Mouse (Mus musculus): Measurements from ENCODE around the gene Cipc. TPM values are rescaled to one million over a fixed set of nuclear protein-coding genes. Genes with fewer than 3 reads are reported as not detected.

Cipc gene
- polyA plus RNA-seq, 1 experiment from 2014 or later = 45.4 TPM

DNA sequence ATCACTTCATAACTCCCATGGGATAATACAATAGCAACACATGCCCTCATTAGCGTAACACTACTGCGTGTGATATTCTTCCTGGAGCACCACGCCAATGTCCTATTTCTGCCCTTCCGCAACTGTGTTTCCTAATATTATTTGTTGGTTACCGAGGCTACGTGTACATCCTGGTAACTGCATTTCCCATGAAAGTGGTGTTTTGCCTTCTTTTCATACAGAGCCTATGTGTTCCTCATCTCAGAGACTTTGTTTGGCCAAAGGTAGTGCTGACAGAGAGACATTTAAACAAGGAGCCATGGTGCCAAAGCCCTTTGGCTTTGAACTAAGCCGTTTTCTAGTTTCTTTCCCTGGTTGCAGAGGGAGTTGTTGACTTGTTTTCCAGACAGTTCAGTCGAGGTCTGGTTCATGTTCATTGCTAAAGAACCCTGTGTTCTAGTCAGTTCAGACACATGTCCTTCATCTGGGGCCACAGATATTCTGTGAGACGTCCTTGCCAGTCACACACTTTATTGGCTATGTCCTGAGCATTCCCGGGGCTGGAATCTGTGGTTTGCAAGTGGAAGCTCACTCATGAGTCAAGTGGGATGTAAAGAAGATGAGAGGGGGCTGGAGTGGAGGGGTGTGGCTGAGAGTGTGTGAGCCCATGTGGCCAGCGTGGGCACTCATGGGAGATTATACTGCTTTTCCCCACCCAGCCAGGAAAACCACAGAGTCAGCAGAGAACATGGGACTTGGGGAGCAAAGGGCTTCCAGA, 10.1 kb upstream of the Cipc start:
- Histone ChIP-seq H3K27ac (no peak overlapping the region), H3K4me2 (no peak overlapping the region), H3K9ac (no peak overlapping the region), H3K36me3 (no peaks in the 10 kb centered on the region), H3K4me3 (no peak overlapping the region), H3K9me3 (no peaks in the 10 kb centered on the region), H3K4me1 (replicated peaks) (peaks cover 27% of the 10 kb centered on the region), H3K27me3 (no peaks in the 10 kb centered on the region)
- no peak for ATAC-seq (ENCODE audit: low FRiP score)
- 85% methylated on average over 11 of the region's 11 CpGs for WGBS

DNA sequence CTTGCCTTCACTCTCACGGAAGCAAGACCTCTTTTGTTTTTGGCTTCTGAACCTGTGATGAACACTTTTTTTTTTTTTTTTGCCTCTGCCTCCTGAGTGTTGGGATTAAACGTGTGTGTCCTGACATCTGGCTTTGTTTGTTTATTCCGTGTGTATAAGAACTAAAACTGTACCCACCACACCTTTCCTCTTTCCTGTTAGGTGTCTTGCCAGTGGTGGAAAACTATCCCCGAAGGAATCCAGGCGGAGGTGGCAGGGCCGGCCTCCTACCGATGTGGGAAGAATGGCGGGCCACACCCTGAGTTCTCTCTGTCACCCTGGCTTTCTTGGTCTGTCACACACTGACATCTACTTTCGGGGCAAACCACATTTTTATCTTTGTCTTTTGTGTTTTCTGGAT, 8.3 kb upstream of the Cipc start:
- no peak for ATAC-seq (ENCODE audit: low FRiP score)
- Histone ChIP-seq H3K9me3 (no peaks in the 10 kb centered on the region), H3K4me3 (no peak overlapping the region), H3K9ac (no peak overlapping the region), H3K4me1 (replicated peaks) (peaks cover 31% of the 10 kb centered on the region), H3K27ac (no peak overlapping the region), H3K36me3 (no peaks in the 10 kb centered on the region), H3K27me3 (no peaks in the 10 kb centered on the region), H3K4me2 (no peak overlapping the region)
- 72% methylated on average over 9 of the region's 9 CpGs for WGBS

DNA sequence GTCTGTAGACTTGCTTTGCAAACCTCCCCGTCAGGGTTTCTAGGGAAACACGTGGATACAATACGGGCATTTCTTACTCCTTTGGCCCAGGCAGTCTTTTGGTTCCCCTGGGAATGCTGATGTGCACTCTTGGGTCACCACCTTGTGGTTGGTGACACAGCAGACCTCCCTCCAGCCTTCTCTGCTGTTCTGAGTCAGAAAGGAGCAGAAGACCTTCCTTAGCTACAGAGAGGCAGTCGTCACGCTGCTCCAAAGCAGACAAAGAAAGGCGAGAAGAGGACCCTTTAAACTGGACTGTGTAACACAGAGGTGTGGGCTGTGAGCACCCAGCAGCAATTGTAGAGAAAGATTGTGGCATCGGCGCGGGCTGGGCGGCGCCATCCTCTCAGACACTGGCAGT, 5.7 kb upstream of the Cipc start:
- 0 out of 2 replicates have a peak, but pooled peaks have one; percentile 36 for ATAC-seq (ENCODE audit: low FRiP score)
- 15% methylated on average over 11 of the region's 11 CpGs for WGBS

DNA sequence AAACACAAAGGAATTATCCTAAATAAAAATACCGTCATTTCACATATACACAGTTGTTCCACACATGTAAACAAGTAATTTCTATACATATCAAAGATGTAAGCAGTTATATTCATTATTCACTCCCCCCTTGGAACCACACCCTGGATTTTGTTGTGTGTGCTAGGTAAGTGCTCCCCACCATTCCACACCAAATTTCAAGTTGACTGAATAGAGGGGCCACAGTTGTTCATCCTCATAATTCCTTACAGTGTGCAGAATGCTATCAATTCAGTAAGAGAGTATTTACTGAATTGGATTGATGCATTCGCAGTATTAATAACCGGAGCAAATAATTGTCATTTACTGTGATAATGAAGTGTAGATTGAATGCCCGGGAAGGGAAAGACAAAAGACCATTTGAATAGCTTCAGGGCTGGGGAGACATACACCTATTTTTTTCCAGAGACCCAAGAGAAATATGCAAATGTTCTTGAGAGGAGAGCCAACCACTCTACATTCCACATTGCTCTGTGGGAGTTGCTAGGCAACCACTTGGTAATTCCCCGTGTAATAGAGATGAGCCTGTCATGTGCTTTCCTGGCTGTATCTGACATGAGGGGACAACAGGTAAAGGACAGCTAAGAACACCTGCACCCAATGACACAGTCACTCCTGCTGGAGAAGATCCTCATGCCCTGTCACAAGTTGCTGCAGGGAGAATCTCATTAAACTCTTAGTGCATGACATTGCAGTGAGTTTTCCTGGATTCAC, 4.9 kb upstream of the Cipc start:
- 12% methylated on average over 5 of the region's 5 CpGs for WGBS
- H3K27ac ChIP-seq = peak overlapping the region; percentile 97
- peak; percentile 73 for ATAC-seq (ENCODE audit: low FRiP score)
- H3K36me3 ChIP-seq = no peaks in the 10 kb centered on the region
- H3K27me3 ChIP-seq = no peaks in the 10 kb centered on the region
- peak overlapping the region; percentile 40 for H3K4me2 ChIP-seq
- H3K9me3 ChIP-seq = no peaks in the 10 kb centered on the region
- peak overlapping the region; percentile 51 for H3K9ac ChIP-seq
- peaks cover 43% of the 10 kb centered on the region for H3K4me1 ChIP-seq (replicated peaks)
- no peak overlapping the region for H3K4me3 ChIP-seq

More for the DNA sequence above, 5.7 kb upstream of the Cipc start:
- H3K27ac ChIP-seq = peak overlapping the region; percentile 97
- H3K27me3 ChIP-seq = no peaks in the 10 kb centered on the region
- H3K4me1 ChIP-seq (replicated peaks) = peaks cover 40% of the 10 kb centered on the region
- no peaks in the 10 kb centered on the region for H3K9me3 ChIP-seq
- peak overlapping the region; percentile 25; the same call in 1 of the 2 replicates for H3K4me2 ChIP-seq
- H3K36me3 ChIP-seq = no peaks in the 10 kb centered on the region
- H3K4me3 ChIP-seq = no peak overlapping the region
- peak overlapping the region; percentile 68 for H3K9ac ChIP-seq

DNA sequence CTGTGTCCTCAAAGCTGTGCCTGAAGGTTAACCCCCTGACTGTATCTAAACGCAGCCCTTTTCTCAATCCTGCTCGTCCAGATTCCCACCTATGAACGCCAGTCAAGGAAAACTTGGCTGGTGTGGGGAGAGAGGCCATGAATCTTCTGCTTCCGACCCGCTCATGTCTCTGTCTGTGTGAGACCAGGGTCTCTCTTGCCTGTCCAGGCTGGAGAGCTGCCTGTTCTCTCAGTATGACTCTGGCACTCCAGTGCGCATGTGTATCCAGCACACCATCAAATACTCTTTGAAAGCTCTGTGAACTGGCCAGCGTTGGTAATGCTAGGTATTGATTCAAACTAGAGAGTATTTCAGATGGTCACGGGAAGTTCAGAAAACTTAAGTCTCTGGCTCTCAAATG, 3.4 kb upstream of the Cipc start:
- ATAC-seq (ENCODE audit: low FRiP score) = no peak

DNA sequence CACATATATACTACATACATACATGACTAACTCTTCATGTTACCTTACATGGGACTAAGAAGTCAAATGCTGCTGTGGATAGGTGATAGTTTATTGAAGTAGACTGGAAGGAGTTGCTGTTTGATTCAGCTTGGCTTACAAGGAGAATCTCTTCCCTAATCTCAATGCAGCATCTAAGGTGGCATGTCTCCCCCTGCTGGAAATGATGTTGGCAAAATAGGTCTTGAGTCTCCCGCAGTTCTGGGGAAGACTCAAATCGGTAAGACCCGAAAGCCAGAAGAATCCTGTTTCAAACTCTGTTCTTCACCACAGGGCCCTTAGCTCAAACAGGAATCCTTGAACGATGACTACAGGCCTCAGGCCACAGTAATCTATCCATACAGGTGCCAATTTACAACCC, 1.7 kb upstream of the Cipc start:
- H3K4me2 ChIP-seq = no peak overlapping the region

More for the DNA sequence above, 3.4 kb upstream of the Cipc start:
- Histone ChIP-seq H3K4me3 (no peak overlapping the region), H3K27ac (peak overlapping the region; percentile 97), H3K36me3 (no peaks in the 10 kb centered on the region), H3K4me2 (no peak overlapping the region), H3K4me1 (replicated peaks) (peaks cover 50% of the 10 kb centered on the region), H3K9me3 (no peaks in the 10 kb centered on the region), H3K27me3 (no peaks in the 10 kb centered on the region), H3K9ac (no peak overlapping the region)
- WGBS = 94% methylated on average over 8 of the region's 8 CpGs

DNA sequence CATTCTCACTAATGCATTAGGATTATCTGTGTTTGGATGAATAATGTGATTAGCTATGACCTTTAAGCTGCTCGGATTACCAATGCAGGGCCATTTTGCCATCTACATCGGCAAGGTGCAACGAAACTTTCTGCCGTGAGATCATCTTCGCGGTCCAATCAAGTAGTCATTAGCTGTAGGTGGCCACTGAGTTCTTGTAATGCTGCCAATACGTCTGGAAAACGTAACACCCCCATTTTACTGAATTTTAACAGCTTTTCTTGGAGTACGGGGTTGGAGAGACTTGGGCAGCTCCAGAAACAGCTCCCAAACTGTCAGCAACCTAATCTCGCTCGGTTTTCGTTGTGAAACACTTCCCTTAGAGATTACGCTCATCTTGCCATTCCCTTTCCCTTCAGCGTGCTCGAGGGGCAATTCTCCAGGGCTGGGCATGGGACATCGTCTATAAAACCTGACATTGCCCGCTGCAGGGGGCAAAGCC, 502 bp upstream of the Cipc start:
- H3K27ac ChIP-seq = peak overlapping the region; percentile 100
- under 1% methylated on average over 17 of the region's 17 CpGs for WGBS
- no peaks in the 10 kb centered on the region for H3K36me3 ChIP-seq
- no peaks in the 10 kb centered on the region for H3K27me3 ChIP-seq
- ATAC-seq (ENCODE audit: low FRiP score) = 0 out of 2 replicates have a peak, but pooled peaks have one; percentile 0
- H3K4me1 ChIP-seq (replicated peaks) = peaks cover 58% of the 10 kb centered on the region
- H3K9me3 ChIP-seq = no peaks in the 10 kb centered on the region
- peak overlapping the region; percentile 78 for H3K4me2 ChIP-seq
- peak overlapping the region; percentile 57 for H3K4me3 ChIP-seq
- H3K9ac ChIP-seq = peak overlapping the region; percentile 95

More for the DNA sequence above, 1.7 kb upstream of the Cipc start:
- ATAC-seq (ENCODE audit: low FRiP score) = no peak
- Histone ChIP-seq H3K4me1 (replicated peaks) (peaks cover 65% of the 10 kb centered on the region), H3K9ac (no peak overlapping the region), H3K36me3 (no peaks in the 10 kb centered on the region), H3K27ac (peak overlapping the region; percentile 70), H3K27me3 (no peaks in the 10 kb centered on the region), H3K4me3 (no peak overlapping the region), H3K9me3 (no peaks in the 10 kb centered on the region)
- 2% methylated on average over 4 of the region's 4 CpGs for WGBS

DNA sequence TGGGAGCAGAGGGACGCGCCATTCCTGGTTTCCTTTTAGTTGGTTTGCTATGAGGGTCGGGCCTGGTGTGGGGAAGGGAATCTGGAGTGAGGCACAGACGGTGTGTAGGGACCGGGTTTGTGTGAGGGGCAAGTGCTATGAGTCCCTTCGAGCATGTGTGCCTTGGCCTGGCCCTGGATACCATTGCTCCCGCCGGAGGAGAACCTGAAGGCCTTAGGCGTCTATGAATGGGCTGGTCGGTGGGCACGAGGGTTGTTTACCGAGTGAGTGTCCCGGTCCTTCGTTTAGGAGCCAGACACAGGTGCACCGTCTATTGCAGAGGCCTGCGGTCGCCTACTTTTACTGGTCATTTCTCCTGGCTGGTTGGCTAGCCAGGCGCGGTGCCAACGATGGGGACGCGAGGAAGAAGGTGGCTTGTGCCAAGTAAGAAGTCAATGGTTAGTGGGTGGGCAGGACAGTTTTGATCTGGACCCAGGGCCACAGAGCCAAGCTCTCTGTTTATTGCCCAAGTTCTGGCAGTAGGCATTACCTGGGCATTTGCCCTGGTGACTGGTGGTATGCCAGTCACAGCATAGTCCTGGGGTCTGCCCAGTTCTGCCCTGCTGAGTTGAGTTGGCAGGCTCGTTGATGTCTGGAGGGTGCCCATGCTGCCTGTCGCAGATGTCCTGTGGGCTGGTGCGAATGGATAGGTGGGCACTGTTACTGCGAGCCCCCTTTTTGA, 998 bp downstream of the Cipc start:
- Histone ChIP-seq H3K27me3 (no peaks in the 10 kb centered on the region), H3K36me3 (peaks cover 4% of the 10 kb centered on the region), H3K9me3 (no peaks in the 10 kb centered on the region), H3K4me2 (peak overlapping the region; percentile 93), H3K9ac (peak overlapping the region; percentile 84), H3K27ac (peak overlapping the region; percentile 100), H3K4me1 (replicated peaks) (peaks cover 48% of the 10 kb centered on the region), H3K4me3 (peak overlapping the region; percentile 57)
- peak; percentile 65 for ATAC-seq (ENCODE audit: low FRiP score)
- 15% methylated on average over 26 of the region's 26 CpGs for WGBS

DNA sequence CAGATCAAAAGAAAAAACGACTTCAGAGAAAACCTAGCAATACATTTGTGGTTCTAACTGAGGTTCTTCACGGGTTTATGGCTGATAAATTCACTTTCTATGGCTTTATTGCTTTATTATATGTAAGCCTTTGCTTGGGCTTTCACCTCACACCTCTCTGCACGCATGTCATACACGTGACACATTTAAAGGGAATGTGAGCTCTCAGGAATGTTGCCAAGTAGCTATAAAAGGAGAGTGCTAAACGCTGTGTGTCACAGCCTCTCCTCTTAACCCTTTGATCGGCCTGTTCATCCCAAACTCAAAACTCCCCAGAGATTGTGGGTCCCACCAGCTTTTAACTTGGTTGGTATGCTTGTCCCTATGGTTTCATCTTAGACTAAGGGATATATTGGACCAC, 1.8 kb downstream of the Cipc start:
- Histone ChIP-seq H3K9ac (peak overlapping the region; percentile 84; the same call in 1 of the 2 replicates), H3K9me3 (no peaks in the 10 kb centered on the region), H3K4me1 (replicated peaks) (peaks cover 43% of the 10 kb centered on the region), H3K36me3 (peaks cover 10% of the 10 kb centered on the region), H3K4me3 (peak overlapping the region; percentile 57), H3K4me2 (peak overlapping the region; percentile 93), H3K27me3 (no peaks in the 10 kb centered on the region), H3K27ac (no peak overlapping the region)
- 66% methylated on average over 6 of the region's 6 CpGs for WGBS
- ATAC-seq (ENCODE audit: low FRiP score) = no peak

DNA sequence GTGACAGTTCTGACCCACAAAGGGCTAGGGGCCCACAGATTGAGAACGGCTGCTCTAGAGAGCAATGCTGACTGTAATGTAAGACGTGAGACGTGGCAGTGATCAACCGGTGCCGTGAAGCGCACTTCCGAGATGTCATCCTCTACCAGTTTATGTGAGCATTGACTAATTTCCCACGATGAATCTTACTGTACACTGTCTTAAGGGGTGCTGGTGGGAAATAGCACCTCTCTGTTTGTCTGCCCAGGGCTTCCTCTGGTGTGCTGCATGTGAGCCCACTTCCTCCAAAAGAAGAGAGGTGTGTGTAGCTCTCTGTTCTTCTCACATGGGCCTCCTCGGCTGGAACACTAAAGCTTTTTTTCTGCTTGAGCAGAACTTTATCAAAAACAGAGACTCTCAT, 2.7 kb downstream of the Cipc start:
- Histone ChIP-seq H3K36me3 (peaks cover 15% of the 10 kb centered on the region), H3K4me2 (peak overlapping the region; percentile 23), H3K4me3 (no peak overlapping the region), H3K27ac (no peak overlapping the region), H3K9me3 (no peaks in the 10 kb centered on the region), H3K4me1 (replicated peaks) (peaks cover 43% of the 10 kb centered on the region), H3K9ac (0 out of 2 replicates have a peak overlapping the region, but pooled peaks have one; percentile 39), H3K27me3 (no peaks in the 10 kb centered on the region)
- no peak for ATAC-seq (ENCODE audit: low FRiP score)
- 89% methylated on average over 9 of the region's 9 CpGs for WGBS

DNA sequence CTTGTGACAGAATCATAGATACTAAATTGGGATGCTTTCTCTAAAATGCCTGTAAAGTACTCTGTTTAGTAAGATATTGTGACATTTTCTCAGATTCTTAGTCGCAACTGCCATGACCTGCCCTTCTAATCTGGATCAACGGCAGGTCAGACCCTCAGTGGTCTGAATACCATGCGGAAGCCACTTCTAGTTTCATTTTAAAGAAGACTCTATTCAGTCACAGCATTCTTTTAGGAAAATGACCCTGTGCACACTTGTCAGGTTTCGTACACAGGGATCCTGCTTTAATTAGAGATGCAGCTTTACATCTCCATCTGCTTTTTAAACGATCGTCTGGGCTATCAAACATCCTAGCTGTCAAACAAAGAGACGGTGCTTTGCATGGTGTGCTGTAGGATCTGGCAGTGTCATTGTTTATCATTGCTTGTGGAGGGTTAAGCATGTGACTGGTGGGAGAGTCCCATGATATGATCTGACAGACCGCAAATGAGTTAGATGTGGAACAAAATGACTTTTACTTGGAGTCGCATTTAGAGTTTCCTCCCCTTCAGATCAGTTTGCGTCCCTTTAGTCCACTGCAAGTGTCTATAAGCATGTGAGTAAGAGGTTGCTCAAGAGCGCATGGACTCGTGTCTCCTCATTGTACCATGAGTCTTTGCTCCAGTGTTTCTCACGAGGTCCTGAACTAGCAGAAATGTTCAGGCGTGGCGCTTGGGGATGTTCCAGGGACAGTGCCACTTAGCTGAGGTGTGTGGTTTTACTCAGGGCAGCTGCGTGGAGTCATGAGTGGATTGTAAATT, 3.5 kb downstream of the Cipc start:
- Histone ChIP-seq H3K9ac (0 out of 2 replicates have a peak overlapping the region, but pooled peaks have one; percentile 21), H3K27ac (no peak overlapping the region), H3K4me3 (no peak overlapping the region), H3K4me1 (replicated peaks) (peaks cover 39% of the 10 kb centered on the region), H3K27me3 (no peaks in the 10 kb centered on the region), H3K9me3 (no peaks in the 10 kb centered on the region), H3K36me3 (peaks cover 22% of the 10 kb centered on the region), H3K4me2 (peak overlapping the region; percentile 4; the same call in 1 of the 2 replicates)
- 69% methylated on average over 16 of the region's 16 CpGs for WGBS
- ATAC-seq (ENCODE audit: low FRiP score) = no peak
